Mouse (Mus musculus) left cerebral cortex, adult 18-20 months (tissue): ENCODE results near the gene Col25a1. TPM values are rescaled to one million over a fixed set of nuclear protein-coding genes. Genes with fewer than 3 reads are reported as not detected.

Experiments used
- DNase-seq, 2 experiments: peaks; one replicate each; pipeline ENCODE4 v3.0.0; 2021 to 2022; ENCODE audit warnings: low spot score in 2 of 2, mixed read lengths in 1 of 2
- total RNA-seq, 2 experiments: library from RNA; stranded (reverse); gene quantifications; 2 replicates each; pipeline ENCODE4 v1.2.3; 2021

The Col25a1 gene
- total RNA-seq, 2 experiments from 2014 or later = 39.5 to 41.4 TPM

DNA sequence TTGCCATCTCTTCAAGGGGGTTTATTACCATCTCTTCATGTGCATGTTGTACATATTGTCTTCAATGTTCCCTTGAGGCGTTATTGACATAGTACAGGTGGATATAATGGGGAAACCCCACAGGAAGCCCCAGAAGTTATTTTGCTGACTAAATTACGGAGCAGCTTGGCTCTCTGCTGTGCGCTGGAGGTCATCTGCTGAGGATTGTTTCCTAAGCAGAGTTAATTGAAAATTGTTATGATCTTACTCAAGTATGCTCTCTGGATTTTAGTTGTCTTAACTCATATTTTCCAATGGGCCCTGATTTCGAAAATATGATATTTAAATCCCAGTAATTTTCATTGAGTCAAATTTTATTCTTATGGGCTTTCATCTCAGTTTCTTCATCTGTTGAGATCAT lies 178.0 kb downstream of the Col25a1 start:
- no peak for DNase-seq

DNA sequence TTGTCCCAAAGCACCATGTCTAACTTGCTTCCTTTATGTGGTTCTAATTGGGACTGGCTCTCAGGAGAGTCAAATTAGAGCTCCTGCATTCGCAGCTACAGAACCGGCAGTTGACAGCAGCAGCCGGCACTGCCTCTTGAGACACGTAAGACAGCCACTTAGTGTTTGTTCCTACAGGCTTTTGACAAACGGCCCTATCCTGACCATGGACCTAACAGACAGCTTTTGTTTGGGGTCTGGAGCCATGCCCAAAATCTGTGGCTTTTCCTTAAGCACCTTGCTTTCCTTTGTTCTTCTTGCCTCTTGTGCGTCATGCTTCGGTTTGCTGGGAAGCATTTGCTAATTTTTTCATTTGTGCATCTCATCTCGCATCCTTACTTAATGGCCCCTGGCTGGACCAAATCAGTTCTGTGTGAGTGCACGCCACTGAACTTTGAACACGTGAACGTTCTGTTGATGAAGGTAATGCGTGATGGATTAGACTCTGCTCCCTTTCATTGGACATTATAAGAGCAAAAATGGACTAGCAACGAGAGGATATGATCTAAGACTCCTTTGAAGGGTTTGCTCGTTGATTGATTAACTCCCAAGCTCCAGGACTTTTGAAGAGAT lies 179.5 kb downstream of the Col25a1 start:
- DNase-seq = no peak

DNA sequence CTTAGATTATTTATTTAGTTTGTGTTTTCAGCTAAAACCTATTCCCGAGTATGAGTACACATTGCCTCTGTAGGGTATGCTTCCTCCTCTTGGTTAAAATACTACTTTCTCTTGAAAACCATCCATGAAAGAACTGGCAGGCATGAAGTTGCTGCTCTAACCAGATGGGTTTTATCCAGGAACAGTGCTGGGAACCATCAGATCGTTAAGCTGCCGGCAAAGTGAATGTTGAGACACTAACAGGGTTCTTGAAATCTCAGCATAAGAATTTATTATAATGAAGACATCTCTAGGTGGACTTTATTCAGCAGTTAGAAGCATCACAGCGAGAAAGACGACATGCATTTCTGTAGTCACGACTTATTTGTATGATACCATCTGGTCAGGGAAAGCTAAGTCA lies 181.9 kb downstream of the Col25a1 start:
- no peak for DNase-seq

DNA sequence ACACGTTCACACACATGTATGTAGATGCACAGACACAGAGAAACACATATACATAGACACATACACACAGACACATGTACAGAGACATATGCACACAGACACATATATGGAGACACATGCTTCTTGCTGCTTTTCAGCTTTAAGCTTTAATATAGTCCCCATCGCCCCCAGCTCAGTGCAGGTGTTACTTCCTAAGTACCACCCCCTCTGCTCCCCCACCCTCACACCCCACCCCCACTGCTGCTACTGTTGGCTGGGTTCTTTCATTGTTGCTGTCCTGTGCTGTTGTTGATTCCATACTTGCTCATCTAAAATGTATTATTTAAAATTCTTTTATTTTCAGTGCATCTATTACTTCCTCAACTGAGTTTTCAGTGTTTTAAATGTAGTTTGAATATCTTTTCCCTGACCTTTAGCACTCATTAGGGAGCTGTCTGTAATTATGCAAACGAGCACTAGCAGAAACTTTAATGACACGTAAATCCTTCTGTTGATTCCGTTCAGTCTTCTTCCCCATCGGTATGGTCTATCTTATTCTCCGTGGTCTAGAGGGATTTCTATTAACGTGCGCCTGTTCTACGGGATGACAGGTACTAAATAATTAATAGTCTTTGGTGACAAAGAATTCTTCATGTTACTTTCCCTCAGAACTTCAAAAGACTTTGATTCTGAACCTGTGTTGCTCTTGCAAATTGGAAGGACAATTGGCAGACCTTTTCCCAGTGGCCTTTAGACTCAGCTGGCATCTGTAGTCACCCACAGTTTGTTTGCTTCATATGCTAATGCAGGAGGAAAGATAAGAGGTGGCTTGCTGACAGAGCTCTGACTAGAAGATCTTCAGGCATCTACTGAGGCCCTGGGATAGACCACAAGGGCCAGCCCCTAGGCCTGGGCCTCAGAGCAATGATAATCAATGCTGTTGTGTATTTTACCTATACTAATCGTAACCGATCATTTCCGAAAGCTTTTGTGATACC lies 196.0 kb downstream of the Col25a1 start:
- no peak for DNase-seq

DNA sequence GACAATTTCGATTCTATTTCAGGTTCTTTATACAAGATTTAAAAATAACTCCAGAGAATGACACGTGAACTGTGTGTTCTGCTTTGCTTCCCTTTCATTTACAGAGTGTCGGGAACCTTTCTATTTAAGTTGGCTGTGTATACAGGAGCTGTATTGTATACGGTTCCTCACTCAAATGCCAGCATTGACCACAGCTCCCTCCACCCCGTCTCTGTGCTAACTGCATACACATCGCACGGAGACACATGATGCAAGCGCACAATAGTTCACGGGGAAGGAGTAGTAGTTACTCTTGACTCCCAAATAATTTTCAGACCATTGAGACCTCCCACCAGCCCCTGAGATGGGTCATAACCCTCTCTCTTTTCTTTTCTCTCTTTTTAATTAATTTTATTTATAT lies 197.6 kb downstream of the Col25a1 start:
- DNase-seq = no peak

DNA sequence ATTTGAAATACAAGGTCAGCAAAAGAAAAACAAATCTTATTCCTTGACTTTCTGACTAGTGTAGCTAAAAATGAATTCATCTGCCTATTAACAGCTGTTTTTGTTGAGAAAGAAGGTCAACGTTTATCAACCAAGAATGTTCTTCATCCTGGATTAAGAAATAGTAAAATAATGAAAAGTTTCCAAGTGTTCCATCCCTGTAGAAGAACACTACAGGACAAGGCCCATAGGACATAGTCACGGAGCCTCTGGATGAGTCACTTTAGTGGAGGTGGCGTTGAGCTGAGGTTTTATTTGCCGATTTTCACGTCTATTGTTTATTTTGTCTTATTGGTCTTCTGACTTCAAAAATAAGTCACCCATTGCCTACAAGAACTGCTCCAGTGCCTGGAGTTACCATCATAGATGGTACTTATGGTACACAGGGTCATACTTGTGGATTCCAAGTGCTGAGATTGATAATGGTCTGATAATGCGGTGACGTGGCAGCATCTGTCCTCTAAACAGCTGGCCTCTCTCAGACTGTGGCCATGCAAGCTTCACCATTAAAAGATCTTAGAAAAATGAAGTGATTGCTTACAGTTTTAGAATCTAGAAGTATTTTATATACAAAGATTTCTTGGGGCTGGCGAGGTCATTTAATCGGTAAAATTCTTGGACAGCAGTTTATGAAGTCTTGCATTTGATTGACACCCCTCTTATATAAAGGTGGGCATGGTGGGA lies 198.7 kb downstream of the Col25a1 start:
- DNase-seq = no peak

DNA sequence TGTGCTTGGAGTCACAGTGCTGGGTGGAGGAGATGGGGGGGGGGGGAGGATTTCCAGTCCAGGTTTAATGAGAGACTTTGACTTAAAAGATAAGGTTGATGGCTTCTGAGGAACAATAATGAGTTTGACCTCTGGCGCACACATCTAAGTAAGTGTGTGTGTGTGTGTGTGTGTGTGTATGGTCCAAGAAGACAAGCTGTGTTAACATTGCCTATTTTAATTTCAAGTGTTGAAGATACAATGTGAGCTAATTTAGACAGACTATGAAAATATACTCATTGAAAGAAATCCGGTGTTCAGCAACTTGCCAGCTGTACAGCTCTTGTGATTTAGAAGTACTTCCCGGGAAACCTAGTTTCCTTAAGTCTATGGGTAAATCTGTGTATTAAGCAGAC lies 199.3 kb downstream of the Col25a1 start:
- DNase-seq = no peak

DNA sequence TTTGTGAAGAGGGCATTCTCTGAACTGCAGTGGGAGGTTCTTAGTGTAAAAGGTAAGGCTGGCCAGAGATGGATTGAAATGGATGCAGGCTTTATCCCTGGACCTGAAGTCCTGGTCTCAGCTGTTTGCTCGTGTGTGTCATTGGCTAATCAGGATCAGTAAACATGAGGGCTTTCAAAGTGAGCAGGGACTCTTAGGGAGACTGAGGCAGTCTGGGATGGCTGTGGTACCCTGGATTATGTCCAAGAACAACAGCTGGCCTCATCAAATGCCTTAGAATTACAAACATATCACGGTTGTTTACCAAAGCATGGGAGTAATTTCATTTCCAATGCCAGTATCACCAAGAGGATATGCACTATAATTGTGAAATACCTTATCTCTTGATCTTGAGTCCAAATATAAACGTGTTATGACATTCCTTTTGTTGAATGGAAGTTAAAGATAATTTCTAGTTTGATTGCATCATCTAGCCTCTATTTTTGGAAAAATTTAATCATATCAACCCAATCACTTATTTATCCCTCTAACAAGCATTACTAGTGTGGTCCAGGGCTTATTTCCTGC lies 201.1 kb downstream of the Col25a1 start:
- no peak for DNase-seq

DNA sequence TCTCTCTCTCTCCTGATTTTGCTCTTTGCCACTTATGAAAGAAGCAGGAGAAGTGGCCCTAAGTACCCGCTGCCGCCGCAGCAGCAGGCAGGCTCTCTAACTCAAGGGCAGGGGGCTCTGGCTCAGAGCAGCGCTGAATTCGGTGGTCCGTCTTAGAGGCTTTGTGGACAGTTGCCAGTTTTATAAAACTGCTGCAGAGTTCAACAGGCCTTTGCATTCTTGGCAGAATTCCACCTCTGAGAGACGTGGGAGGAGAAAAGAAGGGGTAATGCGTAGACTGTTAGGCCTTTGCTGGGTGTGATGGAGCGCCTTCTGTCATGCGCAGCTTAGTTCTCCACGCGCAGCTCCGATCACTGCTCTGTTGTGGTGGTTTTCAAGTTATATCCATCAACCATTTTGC lies 206.6 kb downstream of the Col25a1 start:
- DNase-seq = no peak

DNA sequence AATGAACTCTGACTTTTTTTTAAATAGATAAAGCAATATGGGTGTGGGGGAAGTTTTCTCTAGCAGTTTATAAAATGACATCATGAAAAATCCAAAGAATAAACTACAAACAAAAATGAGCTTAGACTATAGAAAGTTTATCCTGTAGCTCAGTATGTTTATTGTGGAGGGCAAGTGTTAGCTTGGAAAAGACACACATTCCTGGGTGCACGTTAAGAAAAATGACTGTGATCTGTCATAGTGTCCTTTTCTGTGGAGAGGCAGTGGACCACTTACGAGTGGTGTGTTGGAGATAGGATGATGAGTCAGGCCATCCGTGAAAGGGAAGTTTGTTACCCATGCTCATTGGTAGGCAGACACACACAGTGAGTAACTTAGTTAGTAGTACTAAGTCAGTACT lies 207.1 kb downstream of the Col25a1 start:
- no peak for DNase-seq

DNA sequence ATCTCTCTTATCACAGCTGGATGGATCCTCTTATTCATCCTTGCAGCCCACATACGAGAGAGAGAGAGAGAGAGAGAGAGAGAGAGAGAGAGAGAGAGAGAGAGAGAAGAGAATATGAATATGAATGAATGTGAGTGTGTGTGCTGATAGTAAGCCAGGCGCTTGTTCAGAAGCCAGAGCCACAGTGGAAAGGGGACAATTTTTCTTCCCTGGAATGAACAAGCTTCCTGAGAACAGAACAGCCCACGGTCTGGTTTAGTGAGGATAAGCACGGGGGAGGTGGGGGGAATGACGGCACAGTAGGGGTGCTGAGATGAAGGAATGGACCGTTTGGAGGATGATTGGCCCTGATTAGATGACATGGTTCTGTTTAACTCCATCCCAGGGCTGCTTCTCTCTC lies 218.9 kb downstream of the Col25a1 start:
- peak in 1 of 2 experiments; percentile 28 for DNase-seq

DNA sequence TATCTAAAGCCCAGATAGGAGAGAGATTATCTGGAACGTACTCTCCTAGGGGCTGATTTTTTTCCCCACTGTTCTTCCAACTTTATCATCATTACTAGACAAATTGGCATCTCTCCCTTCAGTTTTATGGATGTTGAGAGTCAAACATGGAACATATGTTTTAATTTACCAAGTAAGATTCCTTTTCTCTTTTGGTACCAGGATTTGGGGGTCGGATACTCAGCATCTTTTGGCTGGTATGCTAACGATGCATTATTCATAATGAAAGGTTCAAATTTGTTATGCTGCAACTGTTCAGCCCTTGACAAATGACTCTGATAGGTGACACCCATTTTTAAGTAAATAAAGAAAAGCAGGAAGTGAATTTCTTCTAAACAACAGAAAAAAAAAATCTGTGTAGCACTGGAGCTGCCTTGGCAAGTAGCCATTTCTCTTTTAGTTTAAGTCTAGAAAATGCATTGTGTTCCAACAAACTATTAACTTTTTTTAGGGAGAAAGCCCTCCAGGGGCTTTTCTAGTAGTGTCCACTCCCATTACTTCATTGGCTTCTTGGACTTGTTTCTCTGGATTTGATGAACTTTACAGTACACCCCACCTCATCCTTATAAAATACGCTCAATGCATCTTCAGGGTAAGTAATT lies 223.2 kb downstream of the Col25a1 start:
- DNase-seq = no peak

DNA sequence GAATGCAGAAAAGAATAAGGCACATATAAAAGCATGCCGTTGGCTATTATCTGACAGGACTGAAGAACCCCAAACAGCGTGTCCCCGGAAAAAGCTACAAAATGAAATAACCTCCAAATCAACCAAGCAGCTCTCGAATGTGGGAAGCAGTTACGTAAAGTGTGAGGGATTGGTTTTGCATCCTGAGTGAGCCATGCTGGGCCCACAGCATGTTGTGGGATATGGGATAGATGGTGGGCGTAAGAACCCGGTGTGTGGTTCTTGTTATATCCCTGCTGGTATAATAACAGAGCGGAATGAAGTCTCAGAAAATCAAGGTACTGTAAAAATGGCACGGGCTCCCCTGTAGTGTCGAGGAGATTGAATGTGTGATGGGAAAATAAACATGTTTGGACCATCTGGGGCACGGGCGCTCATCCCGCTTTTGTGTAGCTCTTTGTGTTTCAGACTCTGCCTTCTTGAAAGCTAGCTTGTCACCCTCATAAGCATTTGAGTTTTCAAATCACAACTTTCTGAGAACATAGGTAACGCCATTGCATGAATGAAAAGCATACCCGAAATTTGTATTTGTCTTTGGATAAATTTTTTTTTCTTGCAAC lies 225.4 kb downstream of the Col25a1 start:
- peak in 1 of 2 experiments; percentile 16 for DNase-seq

DNA sequence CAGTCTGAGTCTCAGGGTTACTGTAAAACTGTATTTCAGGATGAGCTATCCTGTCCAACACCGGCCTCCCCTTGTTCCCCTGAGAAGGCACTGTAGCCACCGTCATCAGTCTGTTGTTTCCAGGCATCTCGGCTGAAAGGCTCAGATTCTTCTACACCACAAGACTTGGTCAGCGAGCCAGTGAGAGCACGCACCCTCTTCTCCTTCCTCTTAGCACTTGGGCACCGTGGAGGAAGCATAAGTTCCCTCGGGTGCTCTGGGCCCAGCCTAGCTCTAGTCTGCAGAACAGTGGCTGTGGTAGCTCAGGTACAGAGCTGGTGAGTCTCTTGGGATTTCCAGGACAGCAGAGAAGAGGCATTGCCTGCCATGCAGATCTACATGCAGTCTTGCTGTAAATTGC lies 229.5 kb downstream of the Col25a1 start:
- no peak for DNase-seq

DNA sequence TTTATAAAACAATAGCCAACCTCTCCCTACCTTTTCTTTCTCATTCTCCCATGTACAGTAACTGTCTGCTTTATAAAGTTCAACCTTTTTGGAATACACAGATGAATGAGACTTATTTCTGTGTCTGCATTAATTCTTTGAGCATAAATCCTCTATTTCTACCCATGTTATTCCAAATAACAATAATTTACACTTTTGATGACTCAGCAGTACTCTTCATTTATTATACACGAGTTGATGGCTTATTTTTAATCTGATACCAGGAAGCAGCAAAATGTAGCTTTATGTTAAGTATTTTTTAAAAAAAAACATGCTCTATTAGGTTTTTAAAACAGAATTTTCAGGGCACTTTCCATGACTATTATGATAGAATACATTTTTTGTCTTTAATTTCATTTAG lies 230.6 kb downstream of the Col25a1 start:
- DNase-seq = no peak

DNA sequence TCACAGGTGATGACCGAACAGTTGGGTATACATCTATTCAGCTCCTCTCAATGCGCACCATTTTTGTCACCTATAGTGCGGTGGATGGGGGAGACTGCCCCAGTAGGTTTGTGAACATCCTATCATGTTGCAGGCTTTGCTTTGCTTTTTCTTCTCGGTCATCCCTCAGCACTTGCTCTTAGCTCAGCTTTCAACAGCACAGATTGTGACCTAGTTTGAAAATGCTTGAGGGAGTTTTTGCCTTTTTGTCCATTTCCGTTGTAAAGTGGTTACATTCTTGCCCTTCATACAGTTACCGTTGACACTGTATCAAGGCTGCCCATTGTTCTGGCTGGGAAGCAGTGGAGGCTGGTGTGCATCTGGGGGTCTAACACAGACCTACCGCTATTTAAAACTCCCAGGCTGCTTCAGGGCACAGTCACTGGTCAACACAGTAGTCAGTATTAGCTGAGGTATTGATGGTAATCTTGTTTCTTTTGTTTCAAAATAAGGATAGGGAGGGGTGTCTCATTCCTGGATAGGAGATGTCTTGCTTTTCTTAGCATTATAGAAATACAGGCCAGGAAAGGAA lies 231.6 kb downstream of the Col25a1 start:
- DNase-seq = no peak

DNA sequence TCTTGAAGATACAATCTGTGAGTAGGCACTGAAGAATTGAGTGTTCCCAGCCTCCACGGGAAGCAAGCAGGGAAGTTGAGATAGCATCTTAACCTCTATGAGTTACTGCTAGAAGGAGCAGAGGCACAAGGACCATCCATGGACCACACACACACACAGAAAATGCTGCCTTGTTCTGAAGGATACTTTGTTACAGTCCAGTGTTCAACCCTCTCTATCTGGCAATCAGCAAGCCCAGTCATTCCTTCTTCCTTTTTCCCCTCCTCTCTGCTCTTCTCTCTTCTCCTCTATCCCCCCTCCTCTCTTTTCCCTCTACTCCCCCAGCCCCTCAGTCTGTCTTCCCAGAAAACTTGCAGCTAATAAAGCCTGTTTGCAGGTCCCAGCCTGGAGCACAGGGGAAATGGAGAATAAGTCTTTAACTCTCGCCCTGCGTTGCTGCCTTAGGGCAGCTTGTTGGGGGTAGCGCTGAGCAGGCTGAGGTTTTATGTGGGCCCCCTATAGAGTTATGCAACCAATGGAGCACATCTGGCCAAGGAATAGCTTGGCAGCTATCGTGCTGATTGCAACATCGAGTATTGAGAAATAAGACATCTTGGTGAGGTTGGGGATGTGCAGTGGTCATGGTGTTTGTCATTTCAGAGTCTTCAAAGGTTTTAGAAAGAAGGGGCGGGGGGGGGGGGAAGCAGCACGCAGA lies 235.8 kb downstream of the Col25a1 start:
- no peak for DNase-seq

DNA sequence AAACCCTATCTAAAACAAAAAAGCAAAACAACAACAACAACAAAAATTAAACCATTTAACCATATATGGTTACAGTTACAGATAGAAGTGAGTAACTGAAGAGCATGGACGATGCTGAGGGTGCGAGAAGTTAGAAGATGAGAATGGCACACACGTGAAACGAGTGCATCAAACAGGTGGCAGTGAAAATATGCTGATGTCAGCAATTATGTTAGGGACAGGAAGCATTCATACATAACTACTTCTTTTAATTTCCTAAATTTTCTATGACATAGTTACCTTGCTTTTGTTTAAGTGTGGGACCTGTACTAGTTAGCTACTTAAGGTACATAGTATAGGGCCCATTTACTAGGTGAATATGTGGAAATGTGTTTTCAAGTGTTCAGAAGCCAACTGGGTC lies 237.1 kb downstream of the Col25a1 start:
- DNase-seq = no peak

DNA sequence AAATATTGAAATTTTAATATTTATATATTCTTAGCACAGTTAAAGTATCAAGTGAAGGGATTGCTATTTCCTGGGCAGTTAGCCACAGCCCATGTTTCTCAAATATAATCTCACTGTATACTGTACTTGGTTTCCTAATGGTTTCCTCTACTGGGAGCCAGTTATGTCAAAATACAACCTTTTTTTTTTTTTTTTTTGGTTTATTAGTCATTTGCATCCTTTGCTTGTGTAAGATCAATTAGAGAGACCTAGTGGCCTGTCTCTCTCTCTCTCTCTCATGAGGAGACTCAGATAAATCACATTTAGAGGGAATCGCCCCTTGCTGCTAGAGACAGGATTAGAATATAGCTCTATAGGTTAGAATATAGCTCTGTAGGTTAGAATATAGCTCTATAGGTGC lies 237.8 kb downstream of the Col25a1 start:
- no peak for DNase-seq

DNA sequence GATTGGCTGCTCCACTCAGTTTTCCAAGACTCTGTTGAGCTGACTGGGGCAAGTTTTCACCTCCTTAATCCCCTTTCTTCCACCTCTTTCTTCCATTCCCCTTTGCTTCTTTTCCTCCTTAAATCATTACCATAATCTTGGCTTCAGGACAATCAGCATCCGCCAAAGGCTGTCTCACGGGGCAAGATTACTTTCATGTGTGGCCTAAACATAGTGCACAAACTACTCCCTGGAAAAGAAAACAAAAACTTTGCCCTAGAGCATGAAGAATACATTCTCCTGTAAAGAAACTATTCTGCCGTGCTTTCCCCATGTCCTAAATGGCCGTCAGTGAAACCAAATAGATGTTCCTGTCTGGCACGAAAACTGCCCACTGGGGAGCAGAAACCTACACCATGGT lies 238.9 kb downstream of the Col25a1 start:
- no peak for DNase-seq
